Mouse (Mus musculus) retina, embryonic 14.5 days (tissue): ENCODE measurements around the gene Rpl22.
A peak's percentile ranks its signal among the peaks of the same experiment; 100 is the strongest.

Source experiments
- DNase-seq: peaks from one replicate; pipeline ENCODE4 v3.0.0-alpha.2; 2015; ENCODE audit warnings: low spot score

Rpl22 gene

DNA sequence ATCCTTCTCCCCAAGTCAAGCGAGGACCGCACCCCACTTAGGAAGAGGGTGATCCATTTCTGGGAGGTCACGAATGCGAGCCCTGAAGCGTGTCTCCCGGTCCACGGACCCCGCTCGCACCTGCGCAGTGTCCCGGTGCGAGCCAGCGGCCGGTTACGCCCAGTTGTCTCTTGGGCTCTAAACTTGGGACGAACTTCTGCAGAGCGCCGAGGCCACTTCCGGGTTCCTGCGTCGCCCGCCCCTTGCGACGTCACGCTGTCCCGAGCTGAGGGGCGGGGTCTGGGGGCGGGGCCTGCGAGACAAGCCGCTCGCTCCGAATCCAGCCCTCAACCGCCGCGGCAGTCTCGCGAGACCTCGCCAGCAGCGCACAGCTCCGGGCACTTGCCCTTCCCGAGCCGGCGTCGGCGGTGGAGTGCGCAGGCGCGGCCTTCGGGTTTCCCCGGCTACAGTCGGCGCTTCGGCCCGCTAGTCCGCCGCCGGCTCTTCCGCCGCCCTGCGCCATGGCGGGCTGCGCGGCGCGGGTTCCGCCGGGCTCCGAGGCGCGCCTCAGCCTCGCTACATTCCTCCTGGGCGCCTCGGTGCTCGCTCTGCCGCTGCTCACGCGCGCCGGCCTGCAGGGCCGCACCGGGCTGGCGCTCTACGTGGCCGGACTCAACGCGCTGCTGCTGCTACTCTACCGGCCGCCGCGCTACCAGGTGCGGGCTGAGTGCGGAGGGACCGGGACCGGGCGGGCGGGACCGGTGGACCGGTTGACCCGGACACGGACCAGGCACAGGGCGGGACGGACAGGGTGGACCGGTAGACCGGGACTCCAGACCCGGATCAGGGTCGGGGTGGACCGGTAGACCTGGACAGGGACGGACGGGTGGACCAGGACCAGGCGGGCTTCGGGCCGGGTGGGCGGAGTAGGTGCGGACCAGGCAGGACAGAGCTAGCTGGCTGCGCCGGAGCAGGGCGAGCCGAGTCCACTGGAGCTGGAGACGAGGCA is 28.4 kb upstream of the Rpl22 start, which contains the start of gene Icmt:
Gene Icmt (plus strand): TSS at position 354 of the 988 bp plus-strand sequence.
- peak; percentile 99 for DNase-seq

DNA sequence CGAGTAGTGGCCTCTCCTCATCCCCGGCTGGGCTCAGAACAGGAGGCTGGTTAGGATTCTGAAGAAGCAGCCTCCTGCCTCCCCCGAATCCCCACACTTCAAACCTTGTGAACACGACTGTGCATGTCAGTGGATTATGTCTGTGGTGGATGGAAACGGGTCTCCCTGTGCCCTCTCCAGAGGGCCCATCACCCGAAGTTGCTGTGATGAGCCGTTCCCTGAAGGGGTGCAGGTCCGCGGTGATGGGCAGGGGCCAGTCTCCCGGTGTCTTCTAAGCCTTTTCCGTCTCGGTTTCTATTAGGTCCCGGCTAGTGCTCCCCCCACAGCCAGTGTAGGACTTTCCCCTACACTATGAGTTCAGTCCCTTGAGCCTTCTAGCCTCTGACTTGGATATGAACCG is 26.7 kb upstream of the Rpl22 start:
- DNase-seq: no peak

DNA sequence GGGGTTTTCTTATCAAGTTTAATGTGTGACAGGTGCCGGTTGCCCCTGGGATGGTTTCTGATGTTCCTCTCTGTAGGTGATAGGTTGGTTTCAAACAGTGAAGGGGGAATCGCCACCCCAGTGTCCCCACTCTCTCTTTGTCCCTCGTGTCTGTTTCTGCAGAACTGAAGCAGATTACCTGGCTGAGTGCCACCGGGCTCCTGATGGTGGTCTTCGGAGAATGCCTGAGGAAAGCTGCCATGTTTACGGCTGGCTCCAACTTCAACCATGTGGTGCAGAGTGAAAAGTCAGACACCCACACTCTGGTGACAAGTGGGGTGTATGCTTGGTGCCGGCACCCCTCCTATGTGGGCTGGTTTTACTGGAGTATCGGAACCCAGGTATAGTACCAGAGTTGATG is 25.2 kb upstream of the Rpl22 start:
- DNase-seq: no peak

DNA sequence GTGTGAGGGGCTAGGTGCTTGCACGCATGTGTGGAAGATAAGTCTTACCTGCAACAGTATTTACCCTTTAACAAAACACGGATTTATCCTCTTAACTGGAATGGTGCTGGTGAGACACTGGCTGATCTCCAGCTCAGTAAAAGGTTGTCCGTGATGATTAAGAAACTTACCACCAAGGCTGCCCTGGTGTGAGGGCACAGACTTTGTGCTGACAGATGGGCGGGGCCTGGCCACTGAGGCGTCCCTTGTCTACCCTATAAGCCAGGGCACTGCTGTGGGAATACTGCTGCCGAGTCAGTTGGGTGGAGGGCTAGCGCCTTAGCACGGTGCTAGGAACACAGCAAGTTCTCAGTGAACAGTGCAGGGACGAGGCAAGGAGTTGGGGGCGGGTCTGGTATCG is 23.5 kb upstream of the Rpl22 start:
- no peak for DNase-seq

DNA sequence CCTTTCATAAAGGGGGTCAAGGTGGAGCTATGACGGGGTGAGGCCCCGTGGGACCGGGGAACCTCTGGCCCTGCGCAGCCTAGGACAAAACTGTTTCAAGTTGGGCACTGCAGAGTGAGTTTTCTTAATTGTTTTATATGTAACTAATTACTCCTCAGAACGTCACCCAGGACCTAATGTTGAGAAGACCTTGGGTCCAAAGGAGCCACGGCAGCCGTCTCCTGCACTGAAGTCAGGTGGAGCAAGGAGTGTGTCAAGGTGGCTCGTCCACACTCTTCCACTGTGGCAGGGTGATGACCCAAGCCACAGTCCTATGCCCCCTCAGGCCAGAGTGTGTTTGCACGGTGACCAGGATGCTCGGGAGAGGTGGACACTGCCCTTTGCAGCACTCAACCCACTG is 22.4 kb upstream of the Rpl22 start:
- no peak for DNase-seq

DNA sequence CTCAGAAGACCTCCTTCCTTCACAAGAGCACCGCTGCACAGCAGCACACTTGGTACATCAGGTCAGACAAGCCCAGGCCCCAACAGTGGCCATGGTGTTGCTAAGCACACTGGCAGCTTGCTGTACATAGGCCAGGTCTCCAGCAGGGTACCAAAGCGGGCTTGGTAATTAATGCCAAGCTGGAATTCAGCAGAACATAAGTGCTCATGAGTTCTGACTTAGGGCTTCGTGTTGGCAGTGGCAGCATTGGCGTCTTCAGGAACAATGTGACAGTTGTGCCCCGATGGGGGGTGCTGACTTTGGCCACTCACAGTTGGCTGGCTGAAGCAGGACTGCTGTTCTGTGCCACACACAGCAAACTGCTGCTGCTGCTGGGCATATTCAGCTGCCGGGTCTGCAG is 20.9 kb upstream of the Rpl22 start:
- no peak for DNase-seq

DNA sequence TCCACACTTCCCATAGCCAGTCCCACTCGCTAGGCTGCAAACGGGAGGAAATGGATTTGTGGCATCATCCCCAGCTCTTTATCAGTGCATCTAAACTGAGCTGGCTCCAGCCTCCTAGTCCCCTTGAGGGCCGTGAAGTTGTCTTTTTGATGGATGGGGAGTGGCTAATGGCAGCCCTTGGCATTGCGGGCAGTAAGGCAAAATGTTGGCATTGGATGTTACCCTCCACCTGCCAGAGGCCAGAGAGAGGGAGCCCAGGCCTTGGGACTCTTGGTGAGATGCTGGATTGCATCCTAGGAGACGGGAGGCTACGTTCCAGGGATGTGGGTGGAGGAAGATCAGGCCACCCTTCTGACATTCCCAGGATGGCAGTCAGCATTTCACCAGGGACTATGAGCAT is 19.6 kb upstream of the Rpl22 start:
- DNase-seq: no peak

DNA sequence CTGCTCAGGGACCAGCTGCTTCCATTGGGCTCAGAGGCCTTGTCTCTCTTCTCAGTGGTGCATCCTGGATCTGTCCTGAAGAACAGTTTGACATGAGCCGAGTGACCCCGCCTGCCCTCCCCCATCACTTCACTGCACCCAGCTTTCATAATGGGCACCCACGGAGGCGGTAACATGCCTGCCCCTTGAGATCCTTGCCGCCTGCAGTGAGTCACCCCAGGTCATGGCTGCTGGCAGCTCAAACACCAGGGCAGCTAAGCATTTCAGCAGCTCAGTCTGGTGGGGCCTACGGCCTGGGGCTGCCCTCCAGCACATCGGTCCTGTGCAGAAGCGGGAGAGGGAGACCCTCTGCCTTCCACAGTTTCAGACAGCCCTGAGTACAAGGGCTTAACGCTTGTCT is 18.0 kb upstream of the Rpl22 start:
- DNase-seq: no peak

DNA sequence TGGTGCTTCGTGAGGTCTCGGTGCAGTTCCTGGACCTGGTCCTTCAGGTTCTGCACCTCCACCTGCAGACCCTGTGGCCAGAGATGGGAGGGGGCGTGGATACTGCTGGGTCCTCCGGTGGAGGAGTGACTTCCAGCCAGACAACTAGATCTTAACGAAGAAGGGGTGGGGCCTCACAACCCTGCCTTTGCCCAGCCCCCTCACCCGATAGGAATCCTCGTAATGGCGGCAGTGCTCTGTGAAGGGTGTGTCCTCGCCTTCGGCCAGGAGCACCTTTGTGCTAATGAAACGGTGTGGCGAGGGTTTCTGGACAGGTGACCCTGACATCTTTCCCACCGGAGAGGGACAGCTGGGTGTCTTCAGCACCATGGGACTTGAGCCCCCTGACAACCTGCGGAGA is 13.4 kb upstream of the Rpl22 start:
- DNase-seq: no peak

DNA sequence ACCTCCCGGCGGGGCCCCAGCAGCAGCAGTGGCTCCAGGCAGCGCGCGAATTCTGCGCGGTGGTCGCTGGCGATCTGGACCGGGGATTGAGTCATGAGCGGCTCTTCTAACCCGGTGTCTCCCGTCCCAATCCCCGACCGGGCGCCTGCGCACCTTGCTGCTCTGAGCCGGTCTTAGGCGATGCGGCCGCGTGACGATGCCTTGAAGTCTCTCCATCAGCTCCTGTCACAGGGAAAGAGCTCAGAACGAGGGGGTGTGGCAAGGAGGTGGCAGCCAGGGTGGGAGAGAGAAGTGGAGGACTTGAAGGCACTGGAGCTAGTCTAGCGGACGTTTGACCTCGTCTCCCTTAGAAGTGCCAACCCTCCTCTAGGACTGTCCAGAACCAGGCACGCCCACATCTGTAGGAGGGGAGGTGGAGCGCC is 12.3 kb upstream of the Rpl22 start:
- peak; percentile 39 for DNase-seq

DNA sequence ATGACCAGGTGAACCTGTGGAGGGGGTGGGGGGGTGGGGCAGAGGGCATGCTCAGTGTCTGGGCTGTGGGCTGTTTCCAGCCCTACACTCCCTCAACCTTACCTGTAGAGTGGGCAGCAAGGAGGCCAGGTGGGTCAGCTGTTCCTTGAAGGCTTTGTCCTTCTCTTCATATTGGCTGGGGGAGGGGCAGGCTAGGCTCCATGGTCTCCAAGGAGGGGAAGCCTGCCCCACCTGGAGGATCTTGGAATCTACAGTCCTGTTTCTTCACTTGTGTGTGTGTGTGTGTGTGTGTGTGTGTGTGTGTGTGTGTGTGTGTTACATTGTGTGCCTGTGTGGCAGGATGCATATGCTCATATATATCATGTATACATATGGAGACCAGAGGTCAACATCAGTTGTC is 11.6 kb upstream of the Rpl22 start:
- peak; percentile 58 for DNase-seq

DNA sequence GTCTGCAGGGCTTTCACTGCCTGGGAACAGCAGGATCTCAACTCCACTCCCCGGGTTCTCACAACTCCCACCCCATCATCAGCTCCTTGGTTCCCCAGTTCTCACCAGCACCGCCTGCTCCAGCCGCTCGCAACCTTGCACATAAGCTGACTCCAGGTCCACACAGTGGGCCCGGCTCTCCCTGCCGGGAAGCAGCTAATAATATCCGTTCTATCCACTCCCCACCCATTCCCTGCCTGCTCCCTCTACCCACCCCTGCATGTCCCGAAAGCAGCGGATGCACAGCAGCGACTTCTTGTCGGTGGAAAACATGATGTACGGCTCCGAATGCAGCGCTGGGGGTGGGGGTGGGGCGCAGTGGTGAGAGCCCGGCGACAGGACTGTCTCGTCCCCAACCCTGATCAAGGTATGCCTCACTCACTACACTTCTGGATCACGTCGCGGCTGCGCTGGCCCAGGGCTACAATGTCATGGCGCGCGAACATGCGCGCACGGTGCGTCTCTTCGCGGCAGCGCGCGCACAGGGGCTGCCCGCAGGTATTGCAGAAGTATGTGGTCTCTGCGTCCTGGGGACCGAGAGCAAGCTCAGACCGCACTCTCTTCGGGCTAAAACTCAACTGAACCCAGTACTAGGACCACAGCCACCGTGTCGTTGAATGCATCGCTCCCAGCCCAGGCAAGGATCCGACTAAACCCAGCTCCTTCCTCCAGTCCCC is 9.9 kb upstream of the Rpl22 start:
- DNase-seq: no peak

DNA sequence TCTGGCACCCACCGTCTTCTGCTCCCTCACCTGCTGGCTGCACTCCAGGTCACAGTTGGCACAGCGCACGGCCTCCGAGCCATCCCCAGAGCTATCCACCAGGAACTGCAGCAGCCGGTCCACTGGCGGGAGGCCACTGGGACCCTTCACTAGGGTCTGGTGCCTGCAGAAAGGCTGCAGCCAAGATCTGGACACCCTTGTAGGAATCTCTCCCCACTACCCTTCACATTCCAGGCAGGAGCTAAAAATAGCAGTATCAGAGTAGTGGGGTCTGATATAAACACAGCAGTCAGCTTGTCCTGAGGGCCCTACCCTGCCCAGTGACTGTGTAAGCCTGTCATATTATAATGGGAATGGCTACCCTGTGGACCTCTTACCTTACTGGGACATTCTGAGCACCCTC is 7.9 kb upstream of the Rpl22 start:
- no peak for DNase-seq

DNA sequence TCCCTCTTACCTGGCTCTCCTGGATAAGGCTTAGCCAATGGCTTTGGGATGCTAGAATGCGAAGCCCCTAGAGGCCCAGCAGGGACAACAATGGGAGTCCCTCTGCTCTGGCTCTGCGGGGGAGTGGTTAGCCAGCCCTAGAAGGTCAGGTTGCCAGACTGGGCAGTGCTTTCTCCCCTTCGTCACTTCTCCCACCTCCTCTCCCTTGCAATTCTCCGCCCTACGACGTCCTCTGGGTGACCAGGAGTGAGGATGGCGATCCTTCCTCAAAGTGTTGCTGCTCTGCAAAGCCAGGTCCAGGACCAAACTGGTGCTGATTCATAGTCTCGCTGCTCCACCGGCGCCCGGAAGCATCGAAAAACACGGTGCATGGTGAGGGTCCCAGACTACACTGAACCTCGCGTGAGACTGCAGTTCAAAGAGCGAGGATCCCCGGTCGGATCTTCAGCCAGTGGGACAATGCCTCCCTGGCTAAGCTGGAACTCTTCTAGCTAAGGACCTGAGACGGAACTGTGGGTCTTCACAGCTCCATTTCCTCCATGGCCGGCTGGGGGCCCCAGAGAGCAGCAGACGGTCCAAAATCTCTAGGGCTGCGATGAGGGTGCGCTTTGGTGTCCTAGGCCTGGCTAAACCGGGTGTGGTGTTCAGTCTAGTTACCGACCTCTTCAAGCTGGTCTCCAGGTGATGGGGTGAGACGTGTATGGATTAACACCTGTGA is 6.9 kb upstream of the Rpl22 start, which contains the start of gene Rnf207:
Gene Rnf207 (minus strand): TSS at position 477 of the 718 bp plus-strand sequence.
- DNase-seq: peak; percentile 76

DNA sequence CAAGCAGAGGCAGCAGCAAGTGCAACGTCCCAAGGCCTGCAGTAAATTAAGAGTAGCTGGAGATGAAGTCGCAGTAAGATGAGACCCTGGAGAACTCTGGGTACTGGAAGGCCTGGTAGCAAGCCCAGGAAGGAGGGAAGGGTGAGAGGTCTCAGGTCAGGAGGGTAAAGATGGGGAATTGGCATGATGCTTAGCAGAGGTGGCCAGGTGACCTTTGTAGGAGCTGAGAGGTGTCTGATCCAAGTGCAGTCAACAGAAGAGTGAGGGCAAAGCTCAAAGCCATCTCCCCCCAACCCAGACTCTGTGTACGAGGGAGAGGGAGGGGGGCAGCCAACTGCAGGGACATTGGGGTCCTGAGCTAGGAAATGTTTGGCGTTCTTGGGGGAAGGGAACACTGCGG is 4.1 kb upstream of the Rpl22 start:
- no peak for DNase-seq

DNA sequence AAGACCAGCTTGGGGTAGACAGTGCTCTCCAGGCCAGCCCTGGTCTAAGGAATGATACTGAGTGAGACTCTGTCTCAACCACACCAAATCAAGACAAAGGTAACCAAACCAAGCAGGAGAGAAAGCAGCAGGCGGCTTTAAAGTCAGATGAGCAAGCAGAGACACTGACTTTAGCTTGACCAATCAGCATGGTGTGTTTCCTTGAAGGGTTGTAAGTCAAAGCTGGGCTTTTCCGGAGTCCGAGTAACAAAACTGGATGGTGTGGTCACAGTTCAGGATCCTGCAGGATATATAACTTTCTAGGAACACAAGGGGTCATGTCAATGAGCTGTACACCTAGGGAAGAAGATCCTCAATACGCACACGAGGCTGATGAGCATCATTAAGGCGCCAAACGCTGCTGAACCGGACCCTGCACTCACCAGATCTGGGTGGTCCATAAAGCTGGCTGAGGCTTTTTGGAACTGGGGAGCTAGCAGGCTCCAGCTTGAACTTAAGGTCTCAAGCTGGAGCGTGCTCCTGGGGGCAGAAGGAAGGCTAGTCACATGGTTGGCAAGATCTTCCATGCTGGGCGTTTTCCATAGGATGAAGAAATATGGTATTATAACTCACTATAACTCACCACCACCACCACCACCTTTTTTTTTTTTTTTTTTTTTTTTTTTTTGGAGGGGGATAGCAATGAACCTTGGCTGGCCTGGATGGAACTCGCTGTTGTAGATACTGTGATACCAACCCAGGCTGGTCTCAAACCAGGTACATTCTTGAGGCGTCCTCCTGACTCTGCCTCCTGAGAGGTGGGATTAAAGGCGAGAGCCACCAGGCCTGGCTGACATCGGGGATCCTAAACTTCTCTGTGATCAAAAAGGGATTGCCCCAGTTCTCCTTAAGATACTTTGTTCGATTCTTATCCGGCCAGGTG is 640 bp upstream of the Rpl22 start:
- no peak for DNase-seq

DNA sequence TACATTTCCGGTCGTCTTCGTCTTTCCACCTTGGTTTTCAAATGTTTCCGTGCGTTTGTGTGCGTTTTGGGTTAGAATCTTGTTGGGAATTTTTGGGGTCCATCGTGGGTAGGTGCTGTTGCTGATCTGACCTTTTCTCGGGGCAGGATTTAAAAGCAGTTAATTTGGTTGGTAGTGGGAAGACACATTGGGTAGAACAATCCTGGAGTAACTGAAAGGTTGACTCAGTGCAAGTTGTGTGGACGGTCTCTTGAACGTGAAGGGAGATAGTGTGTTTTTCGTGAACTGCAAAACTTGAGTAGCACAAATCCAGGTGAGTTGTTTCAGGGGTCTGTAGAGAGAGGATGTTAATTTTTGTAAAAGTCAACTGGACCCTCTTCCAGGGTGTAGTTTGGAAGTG is 1.0 kb downstream of the Rpl22 start:
- no peak for DNase-seq

DNA sequence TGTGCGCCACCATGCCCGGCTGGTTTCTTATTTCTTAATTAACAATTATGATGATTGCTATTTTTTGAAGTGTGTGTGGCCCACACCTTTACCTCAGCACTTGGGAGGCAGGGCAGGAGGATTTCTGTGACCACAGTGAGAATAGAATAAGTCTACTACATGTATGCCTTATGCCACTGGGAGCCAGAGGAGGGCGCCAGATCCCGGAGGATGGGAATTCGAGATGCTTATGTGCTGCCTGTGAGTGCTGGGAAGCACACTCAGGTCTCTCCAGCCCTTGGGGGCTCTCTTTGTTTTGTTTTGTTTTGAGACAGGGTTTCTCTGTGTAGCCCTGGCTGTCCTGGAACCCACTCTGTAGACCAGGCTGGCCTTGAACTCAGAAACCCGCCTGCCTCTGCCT is 3.1 kb downstream of the Rpl22 start:
- DNase-seq: peak; percentile 68

DNA sequence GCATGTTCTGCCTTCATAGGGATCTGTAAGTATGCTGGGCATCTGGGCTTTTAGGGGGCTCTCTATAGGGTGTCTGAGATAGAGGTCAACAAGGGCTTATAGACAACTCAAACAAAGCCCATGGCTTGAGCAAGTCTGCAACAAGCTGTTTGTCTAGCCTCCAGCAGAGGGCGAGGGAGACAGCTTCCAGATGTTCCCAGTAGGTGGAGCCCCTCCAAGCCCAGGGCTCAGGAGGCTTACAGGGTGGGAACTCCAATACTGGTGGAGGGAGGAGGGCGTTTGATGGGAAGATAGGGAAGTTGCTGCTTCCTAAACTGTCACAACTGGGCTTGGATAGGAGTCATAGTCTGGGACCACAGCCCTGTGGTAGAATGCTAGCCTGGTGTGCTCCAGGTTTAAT is 7.4 kb downstream of the Rpl22 start:
- peak; percentile 88 for DNase-seq

DNA sequence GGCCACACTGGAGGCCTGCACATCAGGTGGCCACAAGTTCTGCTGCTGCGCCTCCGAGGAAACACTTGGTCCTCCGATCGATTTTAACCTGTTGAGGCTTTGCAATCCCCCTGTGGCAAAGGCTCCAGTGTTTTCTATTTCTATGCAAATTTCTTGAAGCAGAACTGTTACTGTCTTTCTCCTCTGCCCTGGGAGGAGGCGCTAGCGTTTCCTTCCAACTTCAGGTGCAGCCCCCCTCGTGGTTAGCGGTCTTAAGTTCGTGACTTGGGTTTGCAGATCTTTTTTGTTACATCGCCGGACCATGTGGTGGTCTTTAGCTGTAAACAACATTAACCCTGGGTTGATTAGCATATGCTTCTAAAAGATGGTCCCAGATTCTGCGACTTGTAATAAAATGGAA is 8.0 kb downstream of the Rpl22 start:
- no peak for DNase-seq

DNA sequence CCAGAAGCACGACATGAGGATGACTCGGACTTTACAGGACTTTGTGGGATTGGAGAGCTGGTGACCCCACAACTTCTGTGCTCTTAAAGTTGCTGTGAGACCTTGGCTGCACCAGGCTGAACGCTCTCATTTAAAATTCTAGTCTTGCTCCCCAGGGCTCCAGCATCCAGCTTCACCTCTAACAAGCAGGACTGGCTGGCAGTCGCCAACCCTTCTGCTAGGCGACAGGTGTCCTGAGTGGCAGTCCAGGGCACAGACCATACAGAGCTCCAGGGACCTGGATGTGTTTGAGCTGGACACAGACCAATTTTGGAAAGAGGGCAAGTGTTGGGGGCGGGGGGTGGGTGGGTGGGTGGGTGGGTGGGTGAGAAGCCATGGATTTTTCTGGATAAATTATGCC is 12.2 kb downstream of the Rpl22 start:
- no peak for DNase-seq
